Mouse (Mus musculus) stomach, embryonic 16.5 days (tissue): ENCODE measurements around the gene Crygs. TPM values are rescaled to one million over a fixed set of nuclear protein-coding genes. Genes with fewer than 3 reads are reported as not detected.

Experiments
- ATAC-seq: fragments of 200-750 bp; cut with Nextera tagmentation; 2 replicates; pipeline ENCODE4 v1.8.0; 2017; ENCODE audit warnings: moderate number of reproducible peaks, moderate TSS enrichment; ENCODE audit not compliant: insufficient read depth, low FRiP score
- H3K27ac ChIP-seq: fragments of 300-500 bp; sonication (generic); 2 replicates; pipeline ENCODE4 v1.5.1; 2014; ENCODE audit warnings: low read length
- H3K27me3 ChIP-seq: fragments of 300-500 bp; sonication (generic); 2 replicates; pipeline ENCODE4 v1.6.1; 2014; ENCODE audit warnings: low read length, control low read depth, mixed read lengths; ENCODE audit not compliant: control insufficient read depth, insufficient read depth
- H3K36me3 ChIP-seq: fragments of 300-500 bp; sonication (generic); 2 replicates; pipeline ENCODE4 v1.6.1; 2014; ENCODE audit warnings: low read length; ENCODE audit not compliant: control insufficient read depth, insufficient read depth
- H3K4me1 ChIP-seq: fragments of 300-500 bp; sonication (generic); 2 replicates; pipeline ENCODE4 v1.6.1; 2014; ENCODE audit warnings: low read length, control low read depth, mixed read lengths; ENCODE audit not compliant: control insufficient read depth, insufficient read depth
- H3K4me2 ChIP-seq: fragments of 300-500 bp; sonication (generic); 2 replicates; pipeline ENCODE4 v1.6.1; 2014; ENCODE audit warnings: low read depth, low read length, mixed read lengths
- H3K4me3 ChIP-seq: fragments of 300-500 bp; sonication (generic); replicated peaks from 2 replicates; pipeline ENCODE4 v1.5.1; 2014; ENCODE audit warnings: mild to moderate bottlenecking, low read length
- H3K9ac ChIP-seq: fragments of 300-500 bp; sonication (generic); 2 replicates; pipeline ENCODE4 v1.6.1; 2014; ENCODE audit warnings: low read length
- H3K9me3 ChIP-seq: fragments of 300-500 bp; sonication (generic); replicated peaks from 2 replicates; pipeline ENCODE4 v1.6.1; 2016; ENCODE audit warnings: low read length, control low read depth; ENCODE audit not compliant: control insufficient read depth
- WGBS: fragments of 180-500 bp; shearing (Covaris S2); extraction: QIAGEN DNeasy Blood & Tissue Kit; methylation state at CpG from one replicate; pipeline ENCODE4 v1.1.7; 2014; 5-methylcytosine and 5-hydroxymethylcytosine counted together
- polyA plus RNA-seq: library from polyadenylated mRNA; unstranded; fragments of >200 nt; fragmentation: Nextera tagmentation; extraction: Ambion mirVana; gene quantifications from 2 replicates; pipeline ENCODE4 v1.2.1, GENCODE M21; 2015

Crygs gene
- polyA plus RNA-seq, 1 experiment from 2014 or later = not detected

GRCm38 (mm10) chr16:22842871-22843270 lies 31.5 kb upstream of the Crygs start:
- Histone ChIP-seq H3K9ac (no peak overlapping the region), H3K9me3 (no peaks in the 10 kb centered on the region), H3K36me3 (0 out of 2 replicates have a peak, but pooled peaks cover 2% of the 10 kb centered on the region), H3K27me3 (no peaks in the 10 kb centered on the region), H3K4me3 (no peak overlapping the region), H3K27ac (no peak overlapping the region), H3K4me2 (no peak overlapping the region), H3K4me1 (peaks cover 17% of the 10 kb centered on the region; the same call in 1 of the 2 replicates)
- 74% methylated on average over 5 of the region's 5 CpGs for WGBS
- ATAC-seq = peak; percentile 81; the same call in 1 of the 2 replicates

GRCm38 (mm10) chr16:22839146-22839857 lies 27.9 kb upstream of the Crygs start:
- H3K27ac ChIP-seq = no peak overlapping the region
- no peak for ATAC-seq
- H3K27me3 ChIP-seq = no peaks in the 10 kb centered on the region
- no peak overlapping the region for H3K9ac ChIP-seq
- 0 out of 2 replicates have a peak, but pooled peaks cover 6% of the 10 kb centered on the region for H3K4me1 ChIP-seq
- H3K9me3 ChIP-seq = no peaks in the 10 kb centered on the region
- 0 out of 2 replicates have a peak, but pooled peaks cover 5% of the 10 kb centered on the region for H3K36me3 ChIP-seq
- no peak overlapping the region for H3K4me3 ChIP-seq
- 87% methylated on average over 3 of the region's 3 CpGs for WGBS
- no peak overlapping the region for H3K4me2 ChIP-seq

GRCm38 (mm10) chr16:22832932-22833525 lies 21.7 kb upstream of the Crygs start:
- Histone ChIP-seq H3K9me3 (no peaks in the 10 kb centered on the region), H3K27ac (no peak overlapping the region), H3K9ac (no peak overlapping the region), H3K36me3 (peaks cover 11% of the 10 kb centered on the region; the same call in 1 of the 2 replicates), H3K4me1 (no peaks in the 10 kb centered on the region), H3K4me2 (no peak overlapping the region), H3K27me3 (no peaks in the 10 kb centered on the region), H3K4me3 (no peak overlapping the region)
- WGBS = 92% methylated on average over 3 of the region's 3 CpGs
- no peak for ATAC-seq

GRCm38 (mm10) chr16:22820731-22821130 lies 9.4 kb upstream of the Crygs start:
- Histone ChIP-seq H3K9ac (no peak overlapping the region), H3K4me1 (no peaks in the 10 kb centered on the region), H3K9me3 (no peaks in the 10 kb centered on the region), H3K27ac (no peak overlapping the region), H3K27me3 (no peaks in the 10 kb centered on the region), H3K4me2 (no peak overlapping the region), H3K4me3 (no peak overlapping the region), H3K36me3 (0 out of 2 replicates have a peak, but pooled peaks cover 3% of the 10 kb centered on the region)
- no peak for ATAC-seq
- WGBS = 48% methylated on average over 8 of the region's 8 CpGs

- 9% methylated on average over 17 of the region's 17 CpGs for WGBS
- no peaks in the 10 kb centered on the region for H3K27me3 ChIP-seq
- H3K4me3 ChIP-seq = peak overlapping the region; percentile 18; the same call in 1 of the 2 replicates
- no peak overlapping the region; the same call in 1 of the 2 replicates for H3K9ac ChIP-seq
- no peaks in the 10 kb centered on the region for H3K36me3 ChIP-seq
- H3K4me1 ChIP-seq = no peaks in the 10 kb centered on the region
- H3K27ac ChIP-seq = no peak overlapping the region
- H3K9me3 ChIP-seq = no peaks in the 10 kb centered on the region
- peak overlapping the region; percentile 47 for H3K4me2 ChIP-seq
- no peak for ATAC-seq
Measured at GRCm38 (mm10) chr16:22807468-22808070, 3.8 kb downstream of the Crygs start.

- no peak for ATAC-seq
Measured at GRCm38 (mm10) chr16:22802786-22803185, 8.6 kb downstream of the Crygs start.

GRCm38 (mm10) chr16:22800849-22801109 lies 10.6 kb downstream of the Crygs start:
- Histone ChIP-seq H3K4me3 (no peak overlapping the region), H3K4me2 (no peak overlapping the region), H3K4me1 (no peaks in the 10 kb centered on the region; the same call in 1 of the 2 replicates), H3K9me3 (no peaks in the 10 kb centered on the region), H3K36me3 (no peaks in the 10 kb centered on the region), H3K27me3 (no peaks in the 10 kb centered on the region), H3K9ac (no peak overlapping the region), H3K27ac (no peak overlapping the region)
- ATAC-seq = no peak
- 50% methylated on average over 5 of the region's 5 CpGs for WGBS

More at GRCm38 (mm10) chr16:22802786-22803185, 8.6 kb downstream of the Crygs start:
- 80% methylated on average over 7 of the region's 7 CpGs for WGBS
- Histone ChIP-seq H3K9ac (no peak overlapping the region), H3K27me3 (no peaks in the 10 kb centered on the region), H3K4me2 (no peak overlapping the region), H3K4me1 (no peaks in the 10 kb centered on the region; the same call in 1 of the 2 replicates), H3K36me3 (no peaks in the 10 kb centered on the region), H3K27ac (no peak overlapping the region), H3K4me3 (no peak overlapping the region), H3K9me3 (no peaks in the 10 kb centered on the region)

- H3K9ac ChIP-seq = no peak overlapping the region
- ATAC-seq = no peak
- no peaks in the 10 kb centered on the region for H3K27me3 ChIP-seq
- 70% methylated on average over 6 of the region's 6 CpGs for WGBS
- no peaks in the 10 kb centered on the region for H3K36me3 ChIP-seq
- no peaks in the 10 kb centered on the region; the same call in 1 of the 2 replicates for H3K4me1 ChIP-seq
- H3K27ac ChIP-seq = no peak overlapping the region
- no peaks in the 10 kb centered on the region for H3K9me3 ChIP-seq
- H3K4me3 ChIP-seq = no peak overlapping the region
- H3K4me2 ChIP-seq = no peak overlapping the region
Measured at GRCm38 (mm10) chr16:22800026-22800848, 11.1 kb downstream of the Crygs start.
